ENCODE assay signal across 8 mouse cellular contexts in the genomic region with DNA sequence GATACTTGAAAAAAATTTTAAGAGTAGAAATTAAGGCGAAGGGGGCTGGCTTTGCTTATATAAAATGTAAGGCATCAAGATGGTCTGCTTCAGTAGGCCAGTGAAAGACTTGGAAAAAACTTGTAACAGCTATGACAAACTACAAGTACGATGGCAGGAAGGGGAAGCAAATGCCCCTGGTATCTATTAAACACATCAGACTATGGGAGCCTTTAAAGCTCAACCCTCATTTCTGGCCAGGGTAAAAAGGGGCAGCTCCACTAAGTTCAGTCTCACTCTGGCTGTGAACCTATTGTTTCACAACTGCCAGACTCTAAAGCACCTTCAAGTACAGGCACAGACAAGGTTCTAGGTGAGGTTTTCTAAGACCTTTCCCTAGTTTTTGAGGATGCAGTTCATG. TPM values are rescaled to one million over a fixed set of nuclear protein-coding genes. Genes with fewer than 3 reads are reported as not detected.
DNase-seq lines count a peak whose midpoint lies in the region; ATAC-seq and TF ChIP-seq lines count a peak whose summit lies in the region.
"Had no signal": no experiment of that assay in that cellular context is flagged by ENCODE, and none has a peak within 500 bp of the region (broad histone marks: within the 10 kb centered on the region; RNA-seq: fewer than 3 reads in every experiment).

No protein-coding gene starts in this region.

- H3K9ac ChIP-seq in lung, embryonic 15.5 days, result peak overlapping the region; percentile 86; the same call in 1 of the 2 replicates
- H3K9ac ChIP-seq in embryonic facial prominence, embryonic 15.5 days, result peak overlapping the region; percentile 88; the same call in 1 of the 2 replicates
- peak overlapping the region; percentile 85 for H3K9ac ChIP-seq in limb, embryonic 12.5 days (replicated peaks)
- peak overlapping the region; percentile 21 for H3K9ac ChIP-seq in stomach, embryonic 14.5 days (replicated peaks; ENCODE audit: low read depth, low read length)

- no peak for TF ChIP-seq CTCF in cerebellum, adult 2 months (IDR thresholded peaks at IDR 0.05; ENCODE audit: borderline replicate concordance, insufficient read depth, low read depth, low read length)

- H3K4me3 ChIP-seq in lung, embryonic 15.5 days, result peak overlapping the region; percentile 88
- H3K4me3 ChIP-seq in embryonic facial prominence, embryonic 15.5 days (replicated peaks), result peak overlapping the region; percentile 100
- peak overlapping the region; percentile 95 for H3K4me3 ChIP-seq in limb, embryonic 12.5 days (replicated peaks)
- H3K4me3 ChIP-seq in stomach, embryonic 14.5 days (ENCODE audit: low read depth, low read length), result peak overlapping the region; percentile 96
- no peak overlapping the region for H3K4me3 ChIP-seq in cerebellum, adult 2 months (replicated peaks; ENCODE audit: insufficient read depth, low read depth, low read length)

- no peak for TF ChIP-seq POLR2A in cerebellum, adult 2 months (IDR thresholded peaks at IDR 0.05; ENCODE audit: borderline replicate concordance, insufficient read depth, low read length)

- WGBS in lung, embryonic 15.5 days, result 59% methylated on average over 2 of the region's 2 CpGs
- 63% methylated on average over 2 of the region's 2 CpGs for WGBS in embryonic facial prominence, embryonic 15.5 days
- WGBS in limb, embryonic 12.5 days, result 76% methylated on average over 2 of the region's 2 CpGs
- 59% methylated on average over 2 of the region's 2 CpGs for WGBS in stomach, embryonic 14.5 days
- 69% methylated on average over 2 of the region's 2 CpGs for WGBS in cerebellum, adult 2 months

- DNase-seq in lung, postnatal 36 days, result no peak
- DNase-seq in cerebellum, adult 2 months, result no peak
- DNase-seq in gastrocnemius, adult 18-20 months (ENCODE audit: low spot score), result no peak
- DNase-seq: layer of hippocampus, postnatal 36 days had no signal

- peak overlapping the region; percentile 91 for H3K4me2 ChIP-seq in lung, embryonic 15.5 days
- peak overlapping the region; percentile 87 for H3K4me2 ChIP-seq in embryonic facial prominence, embryonic 15.5 days (replicated peaks)
- H3K4me2 ChIP-seq in limb, embryonic 12.5 days, result peak overlapping the region; percentile 97
- H3K4me2 ChIP-seq in stomach, embryonic 14.5 days (replicated peaks; ENCODE audit: low read depth, low read length), result peak overlapping the region; percentile 89

- no peaks in the 10 kb centered on the region for H3K9me3 ChIP-seq in lung, embryonic 15.5 days
- no peaks in the 10 kb centered on the region for H3K9me3 ChIP-seq in embryonic facial prominence, embryonic 15.5 days (replicated peaks)
- H3K9me3 ChIP-seq in limb, embryonic 12.5 days, result no peaks in the 10 kb centered on the region
- no peaks in the 10 kb centered on the region for H3K9me3 ChIP-seq in stomach, embryonic 14.5 days (ENCODE audit: control insufficient read depth, low read depth, low read length)

- ATAC-seq in lung, embryonic 15.5 days (ENCODE audit: borderline replicate concordance, extremely low read depth, low FRiP score, low TSS enrichment), result no peak
- no peak for ATAC-seq in embryonic facial prominence, embryonic 15.5 days (ENCODE audit: insufficient number of reproducible peaks, low FRiP score, low TSS enrichment, low read depth)
- ATAC-seq in limb, embryonic 12.5 days (ENCODE audit: insufficient number of reproducible peaks, insufficient read depth, low FRiP score, low TSS enrichment, low read depth), result no peak
- ATAC-seq in stomach, embryonic 14.5 days (ENCODE audit: insufficient number of reproducible peaks, insufficient read depth, low FRiP score, low read depth), result no peak

- H3K4me1 ChIP-seq in lung, embryonic 15.5 days, result peaks cover 24% of the 10 kb centered on the region
- peaks cover 20% of the 10 kb centered on the region for H3K4me1 ChIP-seq in embryonic facial prominence, embryonic 15.5 days
- peaks cover 22% of the 10 kb centered on the region for H3K4me1 ChIP-seq in limb, embryonic 12.5 days (replicated peaks)
- H3K4me1 ChIP-seq in stomach, embryonic 14.5 days (ENCODE audit: control insufficient read depth, insufficient read depth, low read length), result peaks cover 17% of the 10 kb centered on the region
- peaks cover 3% of the 10 kb centered on the region; the same call in 1 of the 2 replicates for H3K4me1 ChIP-seq in cerebellum, adult 2 months (ENCODE audit: control insufficient read depth, insufficient read depth, low read length)

- H3K27me3 ChIP-seq in lung, embryonic 15.5 days, result no peaks in the 10 kb centered on the region
- H3K27me3 ChIP-seq in embryonic facial prominence, embryonic 15.5 days, result no peaks in the 10 kb centered on the region
- H3K27me3 ChIP-seq in limb, embryonic 12.5 days, result no peaks in the 10 kb centered on the region
- no peaks in the 10 kb centered on the region for H3K27me3 ChIP-seq in stomach, embryonic 14.5 days (ENCODE audit: control insufficient read depth, insufficient read depth, low read length)
- no peaks in the 10 kb centered on the region for H3K27me3 ChIP-seq in cerebellum, adult 2 months (ENCODE audit: control insufficient read depth, insufficient read depth, low read length)

- no peak overlapping the region for H3K27ac ChIP-seq in lung, embryonic 15.5 days
- H3K27ac ChIP-seq in embryonic facial prominence, embryonic 15.5 days (replicated peaks), result no peak overlapping the region
- no peak overlapping the region for H3K27ac ChIP-seq in limb, embryonic 12.5 days
- H3K27ac ChIP-seq in stomach, embryonic 14.5 days (ENCODE audit: low read length), result no peak overlapping the region
- H3K27ac ChIP-seq in cerebellum, adult 2 months (ENCODE audit: insufficient read depth, low read length), result no peak overlapping the region

- H3K36me3 ChIP-seq in lung, embryonic 15.5 days, result peaks cover 19% of the 10 kb centered on the region
- peaks cover 13% of the 10 kb centered on the region for H3K36me3 ChIP-seq in embryonic facial prominence, embryonic 15.5 days
- H3K36me3 ChIP-seq in limb, embryonic 12.5 days, result peaks cover 33% of the 10 kb centered on the region
- H3K36me3 ChIP-seq in stomach, embryonic 14.5 days (ENCODE audit: control insufficient read depth, insufficient read depth, low read length), result no peaks in the 10 kb centered on the region

RNA-seq across cellular contexts. Expression of a gene that starts 2.0 kb away (rescaled TPM):
- polyA plus RNA-seq in lung, embryonic 15.5 days (2015; fragmentation: Nextera tagmentation; extraction: Ambion mirVana), result 16.6 and 17.7 TPM in 2 replicates
- polyA plus RNA-seq in embryonic facial prominence, embryonic 15.5 days (2015; fragmentation: Nextera tagmentation; extraction: Ambion mirVana), result 18.0 and 18.3 TPM in 2 replicates
- 26.4 and 26.8 TPM in 2 replicates for polyA plus RNA-seq in limb, embryonic 12.5 days (2016; fragmentation: Nextera tagmentation; extraction: Ambion mirVana)
- 21.2 and 22.8 TPM in 2 replicates for polyA plus RNA-seq in stomach, embryonic 14.5 days (2014; fragmentation: Nextera tagmentation; extraction: Ambion mirVana)
- polyA plus RNA-seq in cerebellum, adult 2 months (2012; rRNA removed), result 13.1 and 13.7 TPM in 2 replicates
- 10 to 100 TPM; 21.3 to 22.8 TPM for total RNA-seq in gastrocnemius, adult 18-20 months (2021)

Comparison
In these comparisons a context has a peak if more than half of its experiments do, and no peak if none do; other contexts are left out.
1. H3K9ac ChIP-seq: peak in every context shown above with its lines; median percentile 88 in embryonic facial prominence, embryonic 15.5 days; 86 in lung, embryonic 15.5 days; 85 in limb, embryonic 12.5 days; 21 in stomach, embryonic 14.5 days.